Mouse (Mus musculus) midbrain, postnatal 0 days (tissue): ENCODE data around the gene Vps4b. TPM values are rescaled to one million over a fixed set of nuclear protein-coding genes. Genes with fewer than 3 reads are reported as not detected.

Experiments used
- ATAC-seq: fragments of 200-750 bp; cut with Nextera tagmentation; 2 replicates; pipeline ENCODE4 v1.8.0; 2017; ENCODE audit warnings: moderate number of reproducible peaks, mild to moderate bottlenecking, moderate TSS enrichment, moderate library complexity; ENCODE audit not compliant: low FRiP score
- DNase-seq: peaks from one replicate; pipeline ENCODE4 v3.0.0-alpha.2; 2015; ENCODE audit warnings: low spot score
- H3K27ac ChIP-seq: fragments of 300-500 bp; sonication (generic); 2 replicates; pipeline ENCODE4 v1.5.1; 2014; ENCODE audit warnings: low read depth, mild to moderate bottlenecking, low read length, mixed read lengths
- H3K27me3 ChIP-seq: fragments of 300-500 bp; sonication (generic); 2 replicates; pipeline ENCODE4 v1.6.1; 2014; ENCODE audit warnings: low read length, control low read depth, mixed read lengths; ENCODE audit not compliant: insufficient read depth
- H3K36me3 ChIP-seq: fragments of 300-500 bp; sonication (generic); 2 replicates; pipeline ENCODE4 v1.6.1; 2014; ENCODE audit warnings: low read length, control low read depth, mixed read lengths; ENCODE audit not compliant: insufficient read depth
- H3K4me1 ChIP-seq: fragments of 300-500 bp; sonication (generic); 2 replicates; pipeline ENCODE4 v1.6.1; 2014; ENCODE audit warnings: mild to moderate bottlenecking, control low read depth, antibody characterized with exemption, low read length, mixed read lengths; ENCODE audit not compliant: insufficient read depth
- H3K4me2 ChIP-seq: fragments of 300-500 bp; sonication (generic); 2 replicates; pipeline ENCODE4 v1.6.1; 2014; ENCODE audit warnings: low read depth, mild to moderate bottlenecking, low read length, mixed read lengths; ENCODE audit not compliant: poor library complexity, severe bottlenecking
- H3K4me3 ChIP-seq: fragments of 300-500 bp; sonication (generic); 2 replicates; pipeline ENCODE4 v1.5.1; 2014; ENCODE audit warnings: low read depth, mild to moderate bottlenecking, low read length, moderate library complexity
- H3K9ac ChIP-seq: fragments of 300-500 bp; sonication (generic); replicated peaks from 2 replicates; pipeline ENCODE4 v1.6.1; 2014; ENCODE audit warnings: mild to moderate bottlenecking, low read length, moderate library complexity, mixed read lengths; ENCODE audit not compliant: poor library complexity, severe bottlenecking
- H3K9me3 ChIP-seq: fragments of 300-500 bp; sonication (generic); 2 replicates; pipeline ENCODE4 v1.6.1; 2016; ENCODE audit warnings: low read length, control low read depth
- CTCF ChIP-seq: IDR thresholded peaks from 2 replicates; pipeline ENCODE4 v1.5.1; 2016; ENCODE audit warnings: antibody characterized with exemption, mild to moderate bottlenecking
- WGBS: fragments of 180-500 bp; shearing (Covaris S2); extraction: QIAGEN DNeasy Blood & Tissue Kit; methylation state at CpG from one replicate; pipeline ENCODE4 v1.1.7; 2014; 5-methylcytosine and 5-hydroxymethylcytosine counted together
- polyA plus RNA-seq: library from polyadenylated mRNA; unstranded; fragments of >200 nt; fragmentation: Nextera tagmentation; extraction: Ambion mirVana; gene quantifications from 2 replicates; pipeline ENCODE4 v1.2.1, GENCODE M21; 2015
- total RNA-seq: library from RNA; depleted of rRNA; stranded (reverse); fragments of >200 nt; gene quantifications from 2 replicates; pipeline ENCODE4 v1.2.3, GENCODE M21; 2014; rRNA removed

The Vps4b gene
- total RNA-seq (20.1 and 23.9 TPM in 2 replicates), polyA plus RNA-seq (23.1 and 23.4 TPM in 2 replicates)

GRCm38 (mm10) chr1:106796542-106796924 is at the start of gene Vps4b:
Gene Vps4b, minus strand, starts transcription at chr1:106796728.
- Histone ChIP-seq H3K4me1 (peaks cover 3% of the 10 kb centered on the region; the same call in 1 of the 2 replicates), H3K9ac (peak within 1 kb of the TSS; percentile 88), H3K4me3 (peak within 1 kb of the TSS; percentile 89), H3K27ac (peak within 1 kb of the TSS; percentile 71), H3K36me3 (no peaks in the 10 kb centered on the region), H3K4me2 (peak within 1 kb of the TSS; percentile 61), H3K9me3 (no peaks in the 10 kb centered on the region), H3K27me3 (no peaks in the 10 kb centered on the region)
- peak; percentile 99 for ATAC-seq
- under 1% methylated on average over 23 of the region's 23 CpGs for WGBS
- DNase-seq, result peak; percentile 97
- TF ChIP-seq CTCF, result no peak

GRCm38 (mm10) chr1:106828784-106829183 is 32.3 kb upstream of the Vps4b start:
- H3K9ac ChIP-seq, result no peak overlapping the region
- no peak overlapping the region for H3K4me2 ChIP-seq
- no peaks in the 10 kb centered on the region for H3K4me1 ChIP-seq
- no peaks in the 10 kb centered on the region for H3K9me3 ChIP-seq
- H3K4me3 ChIP-seq, result no peak overlapping the region
- no peak for DNase-seq
- no peaks in the 10 kb centered on the region for H3K27me3 ChIP-seq
- H3K27ac ChIP-seq, result no peak overlapping the region
- WGBS, result 84% methylated on average over 4 of the region's 4 CpGs
- no peak for TF ChIP-seq CTCF
- no peak for ATAC-seq
- H3K36me3 ChIP-seq, result no peaks in the 10 kb centered on the region

- WGBS, result 74% methylated on average over 3 of the region's 3 CpGs
Measured at GRCm38 (mm10) chr1:106822297-106822696, 25.8 kb upstream of the Vps4b start.

GRCm38 (mm10) chr1:106818323-106818722 is 21.8 kb upstream of the Vps4b start:
- peak; percentile 43; the same call in 1 of the 2 replicates for ATAC-seq
- peak; percentile 73 for TF ChIP-seq CTCF

More at GRCm38 (mm10) chr1:106822297-106822696, 25.8 kb upstream of the Vps4b start:
- no peak for ATAC-seq
- no peaks in the 10 kb centered on the region for H3K4me1 ChIP-seq
- H3K4me2 ChIP-seq, result no peak overlapping the region
- H3K9ac ChIP-seq, result no peak overlapping the region
- DNase-seq, result peak; percentile 41
- no peak overlapping the region for H3K4me3 ChIP-seq
- TF ChIP-seq CTCF, result no peak
- no peaks in the 10 kb centered on the region for H3K27me3 ChIP-seq
- H3K9me3 ChIP-seq, result no peaks in the 10 kb centered on the region
- no peak overlapping the region for H3K27ac ChIP-seq
- no peaks in the 10 kb centered on the region for H3K36me3 ChIP-seq

GRCm38 (mm10) chr1:106816766-106817165 is 20.2 kb upstream of the Vps4b start:
- Histone ChIP-seq H3K27ac (no peak overlapping the region), H3K4me1 (no peaks in the 10 kb centered on the region), H3K4me3 (no peak overlapping the region), H3K27me3 (no peaks in the 10 kb centered on the region), H3K4me2 (no peak overlapping the region), H3K9ac (no peak overlapping the region), H3K9me3 (no peaks in the 10 kb centered on the region), H3K36me3 (no peaks in the 10 kb centered on the region)
- ATAC-seq (no peak), DNase-seq (no peak)
- WGBS, result 91% methylated on average over 11 of the region's 11 CpGs
- TF ChIP-seq CTCF, result no peak

More at GRCm38 (mm10) chr1:106818323-106818722, 21.8 kb upstream of the Vps4b start:
- Histone ChIP-seq H3K4me2 (no peak overlapping the region), H3K4me1 (no peaks in the 10 kb centered on the region), H3K9me3 (no peaks in the 10 kb centered on the region), H3K4me3 (no peak overlapping the region), H3K27ac (no peak overlapping the region), H3K36me3 (no peaks in the 10 kb centered on the region), H3K27me3 (no peaks in the 10 kb centered on the region), H3K9ac (no peak overlapping the region)
- WGBS, result 22% methylated on average over 4 of the region's 4 CpGs
- peak; percentile 71 for DNase-seq

GRCm38 (mm10) chr1:106815265-106815664 is 18.7 kb upstream of the Vps4b start:
- no peak for TF ChIP-seq CTCF
- 88% methylated on average over 6 of the region's 6 CpGs for WGBS
- Histone ChIP-seq H3K9ac (no peak overlapping the region), H3K36me3 (no peaks in the 10 kb centered on the region), H3K4me2 (no peak overlapping the region), H3K4me3 (no peak overlapping the region), H3K27me3 (no peaks in the 10 kb centered on the region), H3K4me1 (no peaks in the 10 kb centered on the region), H3K9me3 (no peaks in the 10 kb centered on the region), H3K27ac (no peak overlapping the region)
- no peak for ATAC-seq
- no peak for DNase-seq
